Mouse (Mus musculus) CD4-positive, CD25-positive, alpha-beta regulatory T cell, adult 9 weeks (primary cell): ENCODE measurements around the gene Gap43. TPM values are rescaled to one million over a fixed set of nuclear protein-coding genes. Genes with fewer than 3 reads are reported as not detected.

Experiments
- polyA plus RNA-seq: library from polyadenylated mRNA; unstranded; fragments of 100-300 nt; shearing (Covaris generic); gene quantifications from one replicate; pipeline ENCODE4 v1.2.1, GENCODE M21; 2017

Gene Gap43
- polyA plus RNA-seq, result not detected

DNA sequence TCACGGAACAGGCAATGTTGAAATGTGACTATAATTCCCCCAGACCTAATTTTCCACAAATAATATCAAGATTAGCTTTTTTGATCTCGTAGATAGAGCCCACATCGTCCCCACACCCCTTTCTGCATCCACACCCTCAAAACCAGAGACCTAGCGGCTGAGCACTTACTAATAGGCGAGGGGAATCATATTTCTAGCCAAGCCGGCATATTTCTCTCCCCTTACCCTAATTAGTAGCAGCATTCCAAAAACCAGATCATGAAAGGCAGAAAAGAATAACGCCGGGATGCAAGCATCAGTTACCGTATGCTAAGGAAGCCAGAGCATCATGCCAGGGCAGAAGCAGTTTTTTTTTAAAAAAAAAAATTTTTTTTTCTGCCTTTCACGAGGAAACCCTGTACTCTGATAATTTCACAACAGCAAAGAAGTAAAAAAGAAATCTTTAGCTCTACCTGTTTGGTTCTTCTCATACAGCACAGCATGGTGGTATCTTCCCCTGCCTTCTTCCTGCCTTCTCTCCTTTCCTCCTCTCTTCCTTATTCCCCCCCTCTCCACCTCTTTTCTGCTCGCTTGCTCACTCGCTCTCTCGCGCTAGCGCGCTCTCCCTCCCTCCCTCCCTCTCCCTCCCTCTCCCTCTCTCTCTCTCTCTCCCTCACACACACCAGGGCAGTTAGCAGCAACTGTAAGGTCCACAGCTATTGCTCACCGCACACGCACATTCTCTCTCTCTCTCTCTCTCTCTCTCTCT lies at the start of gene Gap43:
TSS of gene Gap43 (minus strand) at position 631 of the 748 bp plus-strand sequence.

